Mouse (Mus musculus) stomach, postnatal 0 days (tissue): ENCODE data around the gene Lax1. TPM values are rescaled to one million over a fixed set of nuclear protein-coding genes. Genes with fewer than 3 reads are reported as not detected.

Experiments used
- ATAC-seq: fragments of 200-750 bp; cut with Nextera tagmentation; 2 replicates; pipeline ENCODE4 v1.8.0; 2017; ENCODE audit not compliant: low FRiP score, low TSS enrichment
- DNase-seq: peaks from one replicate; pipeline ENCODE4 v3.0.0-alpha.2; 2016; ENCODE audit warnings: low spot score
- H3K27ac ChIP-seq: fragments of 300-500 bp; sonication (generic); replicated peaks from 2 replicates; pipeline ENCODE4 v1.5.1; 2014; ENCODE audit warnings: mild to moderate bottlenecking, control low read depth
- H3K27me3 ChIP-seq: fragments of 300-500 bp; sonication (generic); 2 replicates; pipeline ENCODE4 v1.6.1; 2014; ENCODE audit warnings: low read length; ENCODE audit not compliant: control insufficient read depth, insufficient read depth
- H3K36me3 ChIP-seq: fragments of 300-500 bp; sonication (generic); 2 replicates; pipeline ENCODE4 v1.6.1; 2014; ENCODE audit warnings: low read length, mixed read lengths; ENCODE audit not compliant: control insufficient read depth, insufficient read depth
- H3K4me1 ChIP-seq: fragments of 300-500 bp; sonication (generic); replicated peaks from 2 replicates; pipeline ENCODE4 v1.6.1; 2014; ENCODE audit warnings: antibody characterized with exemption; ENCODE audit not compliant: control insufficient read depth, insufficient read depth
- H3K4me2 ChIP-seq: fragments of 300-500 bp; sonication (generic); replicated peaks from 2 replicates; pipeline ENCODE4 v1.6.1; 2014; ENCODE audit warnings: low read depth, mild to moderate bottlenecking, control low read depth, moderate library complexity
- H3K4me3 ChIP-seq: fragments of 300-500 bp; sonication (generic); 2 replicates; pipeline ENCODE4 v1.5.1; 2014; ENCODE audit warnings: low read depth, low read length, control low read depth
- H3K9ac ChIP-seq: fragments of 300-500 bp; sonication (generic); 2 replicates; pipeline ENCODE4 v1.6.1; 2014; ENCODE audit warnings: mild to moderate bottlenecking, low read length, control low read depth, mixed read lengths
- H3K9me3 ChIP-seq: fragments of 300-500 bp; sonication (generic); 2 replicates; pipeline ENCODE4 v1.6.1; 2016; ENCODE audit warnings: low read length; ENCODE audit not compliant: control insufficient read depth
- CTCF ChIP-seq: IDR thresholded peaks from 2 replicates; pipeline ENCODE4 v1.5.1; 2016; ENCODE audit warnings: antibody characterized with exemption, low read depth, mild to moderate bottlenecking, moderate library complexity
- EP300 ChIP-seq: optimal IDR thresholded peaks from 2 replicates; pipeline ENCODE3; 2016; ENCODE audit warnings: antibody characterized with exemption
- WGBS: fragments of 180-500 bp; shearing (Covaris S2); extraction: QIAGEN DNeasy Blood & Tissue Kit; methylation state at CpG from one replicate; pipeline ENCODE4 v1.1.7; 2014; 5-methylcytosine and 5-hydroxymethylcytosine counted together
- polyA plus RNA-seq: library from polyadenylated mRNA; unstranded; fragments of >200 nt; fragmentation: Nextera tagmentation; extraction: Ambion mirVana; gene quantifications from 2 replicates; pipeline ENCODE4 v1.2.1, GENCODE M21; 2015

The Lax1 gene
- polyA plus RNA-seq, 1 experiment from 2014 or later, result 0.16 TPM

GRCm38 (mm10) chr1:133685749-133686519 lies 4.0 kb downstream of the Lax1 start:
- TF ChIP-seq CTCF (no peak), EP300 (no peak)
- H3K4me3 ChIP-seq, result no peak overlapping the region
- 50% methylated on average over 10 of the region's 10 CpGs for WGBS
- H3K36me3 ChIP-seq, result no peaks in the 10 kb centered on the region
- peak; percentile 56 for DNase-seq
- H3K9ac ChIP-seq, result no peak overlapping the region
- no peaks in the 10 kb centered on the region for H3K9me3 ChIP-seq
- peak; percentile 93 for ATAC-seq
- no peaks in the 10 kb centered on the region; the same call in 1 of the 2 replicates for H3K4me1 ChIP-seq
- H3K27ac ChIP-seq, result peak overlapping the region; percentile 45; the same call in 1 of the 2 replicates
- H3K4me2 ChIP-seq, result no peak overlapping the region
- no peaks in the 10 kb centered on the region for H3K27me3 ChIP-seq

- Histone ChIP-seq H3K4me1 (no peaks in the 10 kb centered on the region), H3K9ac (no peak overlapping the region), H3K27me3 (no peaks in the 10 kb centered on the region), H3K4me3 (no peak overlapping the region), H3K4me2 (no peak overlapping the region), H3K9me3 (no peaks in the 10 kb centered on the region), H3K27ac (no peak overlapping the region), H3K36me3 (no peaks in the 10 kb centered on the region)
- ATAC-seq, result no peak
- no peak for DNase-seq
- 63% methylated on average over 3 of the region's 3 CpGs for WGBS
- TF ChIP-seq EP300 (no peak), CTCF (no peak)
Observed at GRCm38 (mm10) chr1:133671801-133672200, 18.1 kb downstream of the Lax1 start.

GRCm38 (mm10) chr1:133671266-133671665 lies 18.6 kb downstream of the Lax1 start:
- TF ChIP-seq EP300 (no peak), CTCF (no peak)
- Histone ChIP-seq H3K4me2 (no peak overlapping the region), H3K9ac (no peak overlapping the region), H3K27ac (no peak overlapping the region), H3K4me3 (no peak overlapping the region), H3K27me3 (no peaks in the 10 kb centered on the region), H3K9me3 (no peaks in the 10 kb centered on the region), H3K36me3 (no peaks in the 10 kb centered on the region), H3K4me1 (no peaks in the 10 kb centered on the region)
- 76% methylated on average over 3 of the region's 3 CpGs for WGBS
- no peak for ATAC-seq
- no peak for DNase-seq

- Histone ChIP-seq H3K36me3 (no peaks in the 10 kb centered on the region), H3K9me3 (no peaks in the 10 kb centered on the region), H3K27ac (no peak overlapping the region), H3K27me3 (no peaks in the 10 kb centered on the region), H3K4me2 (no peak overlapping the region), H3K4me3 (no peak overlapping the region), H3K9ac (no peak overlapping the region), H3K4me1 (no peaks in the 10 kb centered on the region)
- DNase-seq (no peak), ATAC-seq (no peak)
- no peak for TF ChIP-seq EP300
- TF ChIP-seq CTCF, result no peak
- 74% methylated on average over 6 of the region's 6 CpGs for WGBS
Observed at GRCm38 (mm10) chr1:133670776-133671175, 19.1 kb downstream of the Lax1 start.

GRCm38 (mm10) chr1:133670190-133670589 lies 19.7 kb downstream of the Lax1 start:
- DNase-seq, result no peak
- Histone ChIP-seq H3K36me3 (no peaks in the 10 kb centered on the region), H3K9me3 (no peaks in the 10 kb centered on the region), H3K27me3 (no peaks in the 10 kb centered on the region), H3K4me3 (no peak overlapping the region), H3K4me1 (no peaks in the 10 kb centered on the region), H3K9ac (no peak overlapping the region), H3K27ac (no peak overlapping the region), H3K4me2 (no peak overlapping the region)
- no peak for TF ChIP-seq CTCF
- TF ChIP-seq EP300, result no peak
- WGBS, result 84% methylated on average over 12 of the region's 12 CpGs
- ATAC-seq, result no peak

GRCm38 (mm10) chr1:133668618-133669017 lies 21.3 kb downstream of the Lax1 start:
- DNase-seq (no peak), ATAC-seq (no peak)
- no peak overlapping the region for H3K9ac ChIP-seq
- no peaks in the 10 kb centered on the region for H3K9me3 ChIP-seq
- no peak overlapping the region for H3K4me2 ChIP-seq
- H3K36me3 ChIP-seq, result no peaks in the 10 kb centered on the region
- H3K4me3 ChIP-seq, result no peak overlapping the region
- TF ChIP-seq EP300, result no peak
- TF ChIP-seq CTCF, result no peak
- H3K27ac ChIP-seq, result no peak overlapping the region
- no peaks in the 10 kb centered on the region for H3K27me3 ChIP-seq
- no peaks in the 10 kb centered on the region for H3K4me1 ChIP-seq
- WGBS, result 83% methylated on average over 3 of the region's 3 CpGs
